Mouse (Mus musculus): ENCODE measurements at regions not wholly inside any gene's neighbourhood (a gene's known extent, or its start where the extent isn't known, plus 50 kb on each side); places are given as distances from the start of the nearest gene placed in this dataset.

DNA sequence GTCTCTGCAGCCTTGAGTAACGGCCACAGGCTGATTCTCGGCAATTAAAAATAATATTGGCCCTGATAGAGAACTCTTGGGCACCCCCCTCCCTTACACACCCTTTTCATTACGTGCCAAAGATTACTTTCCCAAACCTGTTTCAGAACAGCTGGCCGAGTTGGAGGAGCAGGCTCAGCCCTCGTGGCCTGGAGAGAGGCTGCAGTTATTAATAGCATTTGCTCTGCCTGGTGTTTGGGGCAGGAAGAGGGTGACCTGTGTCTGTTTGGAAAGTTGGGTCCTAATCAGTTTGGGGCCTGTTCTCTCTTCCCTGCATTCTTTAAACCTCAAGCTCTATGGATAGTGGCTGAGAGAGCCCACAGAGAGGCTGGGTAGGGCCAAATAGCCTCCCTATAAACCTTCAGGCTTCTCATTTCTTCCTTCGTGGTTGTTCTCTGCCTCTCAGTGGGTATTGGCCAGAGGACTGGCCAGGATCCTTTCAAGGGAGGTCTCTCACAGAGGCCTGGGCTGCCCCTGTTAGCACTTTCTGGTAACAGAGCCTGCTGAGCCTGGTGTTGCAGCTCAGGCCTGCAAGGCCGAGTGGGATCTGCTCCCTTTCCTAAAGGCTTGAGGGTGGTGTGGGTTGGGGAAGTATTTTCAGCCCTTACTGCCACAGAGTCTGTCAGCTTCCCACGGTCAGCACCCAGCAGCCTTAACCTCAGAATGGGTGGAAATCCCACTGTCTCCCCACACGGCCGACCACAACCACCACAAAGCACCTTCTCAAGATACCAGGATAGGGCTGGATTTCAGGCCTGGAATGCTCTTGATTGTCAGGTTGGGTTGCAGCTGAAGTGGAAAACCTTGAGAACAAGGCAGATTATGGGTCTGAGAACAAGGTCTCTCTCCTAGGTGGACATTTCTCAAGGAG lies 206.7 kb downstream of the Zfp36l1 start:
- TF ChIP-seq CTCF (IDR thresholded peaks at IDR 0.05; ENCODE audit: control insufficient read depth, insufficient read depth, low read length) (no peak), POLR2A (IDR thresholded peaks at IDR 0.05; ENCODE audit: borderline replicate concordance, control insufficient read depth, low read depth, low read length) (no peak)

All from bone marrow, adult 2 months (tissue).